Mouse (Mus musculus): ENCODE results near the gene Sash1.

The Sash1 gene

GRCm38 (mm10) chr10:8795336-8795735 lies 90.5 kb downstream of the Sash1 start:
- in situ Hi-C loops (cut with MboI, MseI) = loop anchor here (25.0 kb wide), 1 partner anchor 1183 kb away; no protein-coding TSS in a partner anchor

- in situ Hi-C loops (cut with MboI, MseI) = loop anchor here (5.0 to 25.0 kb wide), 2 partner anchors 35 to 1180 kb away; no protein-coding TSS in a partner anchor
Measured at GRCm38 (mm10) chr10:8792412-8792811, 93.5 kb downstream of the Sash1 start.

GRCm38 (mm10) chr10:8789096-8789495 lies 96.8 kb downstream of the Sash1 start:
- in situ Hi-C loops (cut with MboI, MseI) = loop anchor here (25.0 kb wide), 1 partner anchor 1177 kb away; no protein-coding TSS in a partner anchor

GRCm38 (mm10) chr10:8787221-8787620 lies 98.6 kb downstream of the Sash1 start:
- in situ Hi-C loops (cut with MboI, MseI) = loop anchor here (25.0 kb wide), 1 partner anchor 1175 kb away; no protein-coding TSS in a partner anchor

- in situ Hi-C loops (cut with MboI, MseI) = loop anchor here (25.0 kb wide), 1 partner anchor 1173 kb away; no protein-coding TSS in a partner anchor
Measured at GRCm38 (mm10) chr10:8785451-8786145, 100.3 kb downstream of the Sash1 start.

GRCm38 (mm10) chr10:8781876-8782372 lies 103.9 kb downstream of the Sash1 start:
- in situ Hi-C loops (cut with MboI, MseI) = loop anchor here (25.0 kb wide), 1 partner anchor 1170 kb away; no protein-coding TSS in a partner anchor

- in situ Hi-C loops (cut with MboI, MseI) = loop anchor here (25.0 kb wide), 1 partner anchor 1168 kb away; no protein-coding TSS in a partner anchor
Measured at GRCm38 (mm10) chr10:8779842-8780241, 106.0 kb downstream of the Sash1 start.

- in situ Hi-C loops (cut with MboI, MseI) = loop anchor here (25.0 kb wide), 1 partner anchor 1167 kb away; no protein-coding TSS in a partner anchor
Measured at GRCm38 (mm10) chr10:8778845-8779244, 107.0 kb downstream of the Sash1 start.

GRCm38 (mm10) chr10:8777552-8778253 lies 108.2 kb downstream of the Sash1 start:
- in situ Hi-C loops (cut with MboI, MseI) = loop anchor here (25.0 kb wide), 1 partner anchor 1165 kb away; no protein-coding TSS in a partner anchor

GRCm38 (mm10) chr10:8776791-8777190 lies 109.1 kb downstream of the Sash1 start:
- in situ Hi-C loops (cut with MboI, MseI) = loop anchor here (25.0 kb wide), 1 partner anchor 1164 kb away; no protein-coding TSS in a partner anchor

GRCm38 (mm10) chr10:8775794-8776193 lies 110.1 kb downstream of the Sash1 start:
- in situ Hi-C loops (cut with MboI, MseI) = loop anchor here (25.0 kb wide), 1 partner anchor 1163 kb away; no protein-coding TSS in a partner anchor

GRCm38 (mm10) chr10:8772464-8773209 lies 113.2 kb downstream of the Sash1 start:
- in situ Hi-C loops (cut with MboI, MseI) = no loop called here

GRCm38 (mm10) chr10:8770931-8771653 lies 114.8 kb downstream of the Sash1 start:
- in situ Hi-C loops (cut with MboI, MseI) = no loop called here

GRCm38 (mm10) chr10:8768654-8769053 lies 117.2 kb downstream of the Sash1 start:
- in situ Hi-C loops (cut with MboI, MseI) = loop anchor here (10.0 kb wide), 1 partner anchor 1774 kb away; no protein-coding TSS in a partner anchor

- in situ Hi-C loops (cut with MboI, MseI) = loop anchor here (10.0 kb wide), 1 partner anchor 1773 kb away; no protein-coding TSS in a partner anchor
Measured at GRCm38 (mm10) chr10:8767381-8767780, 118.5 kb downstream of the Sash1 start.

- in situ Hi-C loops (cut with MboI, MseI) = loop anchor here (10.0 kb wide), 1 partner anchor 1771 kb away; no protein-coding TSS in a partner anchor
Measured at GRCm38 (mm10) chr10:8765922-8766522, 119.8 kb downstream of the Sash1 start.

- in situ Hi-C loops (cut with MboI, MseI) = loop anchor here (10.0 kb wide), 1 partner anchor 1768 kb away; no protein-coding TSS in a partner anchor
Measured at GRCm38 (mm10) chr10:8762771-8763170, 123.1 kb downstream of the Sash1 start.

- in situ Hi-C loops (cut with MboI, MseI) = loop anchor here (10.0 kb wide), 1 partner anchor 1767 kb away; no protein-coding TSS in a partner anchor
Measured at GRCm38 (mm10) chr10:8762209-8762701, 123.6 kb downstream of the Sash1 start.

GRCm38 (mm10) chr10:8761656-8762055 lies 124.2 kb downstream of the Sash1 start:
- in situ Hi-C loops (cut with MboI, MseI) = loop anchor here (10.0 kb wide), 1 partner anchor 1767 kb away; no protein-coding TSS in a partner anchor

All from T-helper 1 cell (primary cell).